Mouse (Mus musculus) gastrocnemius, postnatal 10 days (tissue): ENCODE measurements at regions not wholly inside any gene's neighbourhood (a gene's known extent, or its start where the extent isn't known, plus 50 kb on each side); places are given as distances from the start of the nearest gene placed in this dataset.

Source experiments
- DNase-seq: peaks from one replicate; pipeline ENCODE4 v3.0.0; 2021; ENCODE audit warnings: mixed read lengths

GRCm38 (mm10) chr11:109088488-109089252, 55.5 kb downstream of the E030025P04Rik start:
- DNase-seq, result no peak

GRCm38 (mm10) chr11:109081957-109082356, 62.2 kb downstream of the E030025P04Rik start:
- no peak for DNase-seq

GRCm38 (mm10) chr11:109081454-109081853, 62.7 kb downstream of the E030025P04Rik start:
- DNase-seq, result no peak

- DNase-seq, result no peak
Observed at GRCm38 (mm10) chr11:109080847-109081415, 63.2 kb downstream of the E030025P04Rik start.

- peak; percentile 19 for DNase-seq
Observed at GRCm38 (mm10) chr11:109079466-109079865, 64.7 kb downstream of the E030025P04Rik start.

GRCm38 (mm10) chr11:109076587-109077417, 67.4 kb downstream of the E030025P04Rik start:
- DNase-seq, result no peak

GRCm38 (mm10) chr11:109071340-109071739, 72.8 kb downstream of the E030025P04Rik start:
- DNase-seq, result no peak

GRCm38 (mm10) chr11:109070412-109070811, 73.8 kb downstream of the E030025P04Rik start:
- no peak for DNase-seq

GRCm38 (mm10) chr11:109069326-109069709, 74.9 kb downstream of the E030025P04Rik start:
- no peak for DNase-seq

- DNase-seq, result peak; percentile 14
Observed at GRCm38 (mm10) chr11:109068371-109069325, 75.5 kb downstream of the E030025P04Rik start.

- no peak for DNase-seq
Observed at GRCm38 (mm10) chr11:109067733-109068132, 76.4 kb downstream of the E030025P04Rik start.

- no peak for DNase-seq
Observed at GRCm38 (mm10) chr11:109061971-109062370, 82.2 kb downstream of the E030025P04Rik start.

- DNase-seq, result peak; percentile 26
Observed at GRCm38 (mm10) chr11:109060527-109060908, 83.7 kb downstream of the E030025P04Rik start.

- DNase-seq, result no peak
Observed at GRCm38 (mm10) chr11:109059863-109060526, 84.2 kb downstream of the E030025P04Rik start.

GRCm38 (mm10) chr11:109058021-109058420, 86.1 kb downstream of the E030025P04Rik start:
- no peak for DNase-seq

- DNase-seq, result no peak
Observed at GRCm38 (mm10) chr11:109048257-109049101, 95.7 kb downstream of the E030025P04Rik start.

- DNase-seq, result no peak
Observed at GRCm38 (mm10) chr11:109047483-109048110, 96.6 kb downstream of the E030025P04Rik start.

GRCm38 (mm10) chr11:109046446-109046845, 97.7 kb downstream of the E030025P04Rik start:
- DNase-seq, result no peak

GRCm38 (mm10) chr11:109040519-109040916, 103.7 kb downstream of the E030025P04Rik start:
- no peak for DNase-seq
